Mouse (Mus musculus) left cerebral cortex, adult 18-20 months (tissue): ENCODE data around the gene Vmn1r38. TPM values are rescaled to one million over a fixed set of nuclear protein-coding genes. Genes with fewer than 3 reads are reported as not detected.
"Not testable (repeated sequence)": the region's sequence is repeated elsewhere in the genome, so short reads cannot be mapped to it uniquely, and the experiment has no call there.

Experiments used
- DNase-seq, 2 experiments: peaks; one replicate each; pipeline ENCODE4 v3.0.0; 2021 to 2022; ENCODE audit warnings: low spot score in 2 of 2, mixed read lengths in 1 of 2
- long read RNA-seq, 2 experiments: library from polyadenylated mRNA; stranded (forward); transcript quantifications; one replicate each; pipeline ENCODE4 v2.0.0; 2021
- total RNA-seq, 2 experiments: library from RNA; stranded (reverse); gene quantifications; 2 replicates each; pipeline ENCODE4 v1.2.3; 2021

The Vmn1r38 gene
- total RNA-seq = not detected
- long read RNA-seq, experiment 1 = 0 reads
- long read RNA-seq, experiment 2 = 0 reads

DNA sequence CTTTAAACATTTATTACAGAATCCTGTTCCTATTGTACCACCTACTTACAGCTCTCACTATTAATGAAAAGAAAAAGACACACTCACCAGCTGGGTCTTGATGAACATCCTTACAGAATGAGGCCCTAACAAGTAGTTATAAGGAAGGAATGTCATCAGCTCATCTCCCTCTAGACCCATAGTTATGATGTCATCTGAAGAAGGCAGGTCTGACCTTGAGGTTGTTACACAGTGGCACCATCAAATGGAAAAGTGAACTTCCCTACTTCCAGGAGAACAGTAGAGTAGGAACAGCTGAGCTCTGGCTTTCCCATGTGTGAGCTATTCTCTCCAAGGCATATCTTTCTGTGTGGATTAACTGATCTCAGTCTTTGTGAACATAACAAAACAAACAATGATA lies at the start of gene Vmn1r38:
Gene Vmn1r38, minus strand, starts transcription at position 101 of the 400 bp plus-strand sequence.
- not testable (repeated sequence) for DNase-seq

DNA sequence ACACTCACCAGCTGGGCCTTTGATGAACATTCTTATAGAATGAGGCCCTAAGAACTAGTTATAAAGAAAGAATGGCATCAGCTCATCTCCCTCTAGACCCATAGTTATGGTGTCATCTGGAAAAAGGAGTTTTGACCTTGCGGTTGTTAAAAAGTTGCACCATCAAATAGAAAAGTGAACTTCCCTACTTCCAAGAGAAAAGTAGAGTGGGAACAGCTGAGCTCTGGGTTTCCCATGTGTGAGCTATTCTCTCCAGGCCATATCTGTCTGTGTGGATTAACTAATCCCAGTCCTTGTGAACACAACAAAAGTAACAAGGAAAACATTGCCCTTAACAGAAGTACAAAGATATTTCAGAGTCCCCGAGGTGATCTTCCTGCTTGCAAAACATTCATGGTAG lies 28.1 kb upstream of the Vmn1r38 start, which contains the start of gene Vmn1r39:
Gene Vmn1r39, minus strand, starts transcription at position 101 of the 400 bp plus-strand sequence.
- DNase-seq = no peak

DNA sequence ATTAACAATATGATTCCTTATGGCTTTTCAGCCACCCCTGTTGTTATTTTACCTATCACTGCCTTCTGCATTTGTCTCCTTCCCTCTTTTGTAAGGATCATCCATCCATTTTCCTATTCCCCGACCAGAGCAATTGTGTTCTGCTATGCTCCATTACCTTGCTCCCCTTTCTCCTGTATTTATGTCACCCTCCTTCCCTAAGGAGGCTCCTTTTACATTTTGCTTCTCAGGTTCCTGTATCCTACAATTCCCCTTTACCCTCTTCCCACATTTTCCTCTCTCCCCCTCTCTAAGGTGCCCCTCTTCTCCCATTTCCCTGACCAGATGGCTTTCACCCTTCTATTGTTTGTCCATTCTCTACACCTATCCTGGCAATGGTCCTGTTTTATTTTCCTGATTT lies 23.9 kb upstream of the Vmn1r38 start:
- DNase-seq = no peak

DNA sequence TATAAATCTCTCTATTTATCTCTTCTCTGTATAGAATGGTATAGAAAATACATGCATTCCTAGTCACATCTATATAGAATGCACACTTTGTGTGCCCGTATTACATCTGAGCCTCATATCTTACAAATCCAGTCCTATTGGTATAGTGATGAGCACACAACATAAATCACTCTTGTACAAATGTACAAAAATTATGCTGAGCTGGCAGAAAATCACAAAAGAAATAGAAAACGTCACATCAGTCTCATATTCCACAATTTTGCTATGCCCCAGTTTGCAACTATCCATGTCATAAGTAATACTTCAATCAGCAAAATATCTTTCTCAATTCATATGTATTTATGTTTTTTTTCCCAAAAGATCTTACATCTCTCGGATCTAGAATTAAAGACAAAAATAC lies 23.3 kb upstream of the Vmn1r38 start:
- no peak for DNase-seq

DNA sequence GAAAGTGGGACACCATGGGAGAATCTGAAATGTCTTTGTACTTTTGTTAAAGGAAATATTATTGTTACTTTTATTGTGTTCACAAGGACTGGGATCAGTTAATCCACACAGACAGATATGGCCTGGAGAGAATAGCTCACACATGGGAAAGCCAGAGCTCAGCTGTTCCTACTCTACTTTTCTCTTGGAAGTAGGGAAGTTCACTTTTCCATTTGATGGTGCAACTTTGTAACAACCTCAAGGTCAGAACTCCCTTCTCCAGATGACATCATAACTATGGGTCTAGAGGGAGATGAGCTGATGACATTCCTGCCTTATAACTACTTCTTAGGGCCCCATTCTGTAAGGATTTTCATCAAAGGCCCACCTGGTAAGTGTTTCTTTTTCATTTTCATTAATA lies 53.3 kb downstream of the Vmn1r38 start, which contains the start of gene Vmn1r37:
Gene Vmn1r37, plus strand, starts transcription at position 301 of the 400 bp plus-strand sequence.
- DNase-seq = not testable (repeated sequence)

Other genes with a start within 250 kb of the Vmn1r38 start
- gene Mad2l1, start 247.2 kb downstream of the Vmn1r38 start, total RNA-seq = 1 to 10 TPM; 8.9 to 9.2 TPM
- not detected for gene Vmn1r32, start 222.5 kb downstream of the Vmn1r38 start, total RNA-seq
- not detected for gene Vmn1r33, start 164.3 kb downstream of the Vmn1r38 start, total RNA-seq
- not detected for gene Vmn1r34, start 138.7 kb downstream of the Vmn1r38 start, total RNA-seq
- not detected for gene Vmn1r35, start 96.7 kb downstream of the Vmn1r38 start, total RNA-seq
- not detected for gene Vmn1r36, start 63.5 kb downstream of the Vmn1r38 start, total RNA-seq
- not detected for gene Vmn1r37, start 53.2 kb downstream of the Vmn1r38 start, total RNA-seq
- not detected for gene Vmn1r39, start 28.0 kb upstream of the Vmn1r38 start, total RNA-seq
- 10 to 100 TPM; 52.5 to 63.1 TPM for gene Gng12, start 113.8 kb upstream of the Vmn1r38 start, total RNA-seq